Mouse (Mus musculus) midbrain, embryonic 12.5 days (tissue): ENCODE data around the gene Cyp2c29. TPM values are rescaled to one million over a fixed set of nuclear protein-coding genes. Genes with fewer than 3 reads are reported as not detected.
"Not testable (repeated sequence)": the region's sequence is repeated elsewhere in the genome, so short reads cannot be mapped to it uniquely, and the experiment has no call there.

Source experiments
- ATAC-seq: fragments of 200-750 bp; cut with Nextera tagmentation; 2 replicates; pipeline ENCODE4 v1.8.0; 2017; ENCODE audit warnings: low read depth, moderate TSS enrichment, moderate library complexity; ENCODE audit not compliant: low FRiP score
- H3K27ac ChIP-seq: fragments of 300-500 bp; sonication (generic); replicated peaks from 2 replicates; pipeline ENCODE4 v1.5.1; 2016; ENCODE audit warnings: mild to moderate bottlenecking
- H3K27me3 ChIP-seq: fragments of 300-500 bp; sonication (generic); 2 replicates; pipeline ENCODE4 v1.6.1; 2016; ENCODE audit warnings: mild to moderate bottlenecking
- H3K36me3 ChIP-seq: fragments of 300-500 bp; sonication (generic); 2 replicates; pipeline ENCODE4 v1.6.1; 2016
- H3K4me1 ChIP-seq: fragments of 300-500 bp; sonication (generic); 2 replicates; pipeline ENCODE4 v1.6.1; 2016
- H3K4me2 ChIP-seq: fragments of 300-500 bp; sonication (generic); replicated peaks from 2 replicates; pipeline ENCODE4 v1.6.1; 2016; ENCODE audit warnings: mild to moderate bottlenecking, moderate library complexity
- H3K4me3 ChIP-seq: fragments of 300-500 bp; sonication (generic); 2 replicates; pipeline ENCODE4 v1.5.1; 2016; ENCODE audit warnings: mild to moderate bottlenecking
- H3K9ac ChIP-seq: fragments of 300-500 bp; sonication (generic); replicated peaks from 2 replicates; pipeline ENCODE4 v1.6.1; 2016; ENCODE audit warnings: mild to moderate bottlenecking, moderate library complexity
- H3K9me3 ChIP-seq: fragments of 300-500 bp; sonication (generic); 2 replicates; pipeline ENCODE4 v1.6.1; 2016; ENCODE audit warnings: mild to moderate bottlenecking
- WGBS: fragments of 180-500 bp; shearing (Covaris S2); methylation state at CpG from one replicate; pipeline ENCODE4 v1.1.7; 2016; 5-methylcytosine and 5-hydroxymethylcytosine counted together
- polyA plus RNA-seq: library from polyadenylated mRNA; unstranded; fragments of >200 nt; fragmentation: Nextera tagmentation; extraction: Ambion mirVana; gene quantifications from 2 replicates; pipeline ENCODE4 v1.2.1, GENCODE M21; 2016

Gene Cyp2c29
- polyA plus RNA-seq = not detected in 2 replicates

DNA sequence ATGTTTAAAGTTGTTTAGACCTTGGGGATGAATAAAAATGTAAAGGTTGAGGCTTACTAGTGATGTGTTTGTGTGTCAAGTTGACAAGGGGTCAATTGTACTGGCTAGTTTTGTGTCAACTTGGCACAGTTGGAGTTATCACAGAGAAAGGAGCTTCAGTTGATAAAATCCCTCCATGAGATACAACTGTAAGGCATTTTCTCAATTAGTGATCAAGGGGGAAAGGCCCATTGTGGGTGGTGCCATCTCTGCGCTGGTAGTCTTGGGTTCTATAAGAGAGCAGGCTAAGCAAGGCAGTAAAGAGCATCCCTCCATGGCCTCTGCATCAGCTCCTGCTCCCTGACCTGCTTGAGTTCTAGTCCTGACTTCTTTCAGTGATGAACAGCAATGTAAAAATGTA is at the start of gene Cyp2c29:
Gene Cyp2c29 (plus strand): TSS at position 301 of the 400 bp plus-strand sequence.
- H3K27me3 ChIP-seq, ATAC-seq, H3K9ac ChIP-seq, H3K4me3 ChIP-seq, H3K4me1 ChIP-seq, H3K4me2 ChIP-seq, H3K36me3 ChIP-seq, H3K27ac ChIP-seq: not testable (repeated sequence)
- no CpG with 5 or more reads among the region's 1 CpGs for WGBS
- H3K9me3 ChIP-seq = peaks cover 12% of the 10 kb centered on the region; the same call in 1 of the 2 replicates

GRCm38 (mm10) chr19:39267036-39267435 is 2.2 kb upstream of the Cyp2c29 start:
- WGBS = 70% methylated on average over 2 of the region's 2 CpGs
- H3K27ac ChIP-seq, H3K4me1 ChIP-seq, H3K27me3 ChIP-seq, H3K4me3 ChIP-seq, H3K9me3 ChIP-seq, ATAC-seq, H3K36me3 ChIP-seq, H3K9ac ChIP-seq, H3K4me2 ChIP-seq: not testable (repeated sequence)

DNA sequence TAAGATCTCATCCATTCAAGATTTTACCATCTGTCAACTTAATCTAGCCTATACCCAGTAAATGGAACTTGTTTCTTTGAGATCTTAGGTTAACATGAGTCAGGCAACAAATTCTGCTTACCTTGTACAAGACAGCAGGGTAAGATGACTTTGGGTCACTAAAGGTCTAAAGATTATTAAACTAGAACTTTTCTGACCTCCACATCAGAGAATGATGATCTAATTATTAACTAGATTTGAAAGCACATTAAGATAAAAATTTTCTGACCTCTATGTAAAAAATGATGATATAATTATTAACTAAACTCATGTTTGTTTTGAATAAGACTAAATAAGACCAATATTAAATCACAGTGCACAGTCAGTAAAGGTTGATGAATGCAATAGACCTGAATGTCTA is 13.6 kb downstream of the Cyp2c29 start:
- no peak overlapping the region for H3K4me3 ChIP-seq
- H3K4me1 ChIP-seq = no peaks in the 10 kb centered on the region
- H3K27me3 ChIP-seq = no peaks in the 10 kb centered on the region
- peaks cover 9% of the 10 kb centered on the region; the same call in 1 of the 2 replicates for H3K9me3 ChIP-seq
- no peak overlapping the region for H3K27ac ChIP-seq
- H3K4me2 ChIP-seq = no peak overlapping the region
- no peak overlapping the region for H3K9ac ChIP-seq
- no peaks in the 10 kb centered on the region for H3K36me3 ChIP-seq
- ATAC-seq = no peak

- Histone ChIP-seq H3K9me3 (peaks cover 9% of the 10 kb centered on the region; the same call in 1 of the 2 replicates), H3K4me1 (no peaks in the 10 kb centered on the region), H3K4me3 (no peak overlapping the region), H3K27me3 (no peaks in the 10 kb centered on the region), H3K36me3 (no peaks in the 10 kb centered on the region), H3K9ac (no peak overlapping the region), H3K4me2 (no peak overlapping the region), H3K27ac (no peak overlapping the region)
- no peak for ATAC-seq
Measured at GRCm38 (mm10) chr19:39285637-39286036, 16.4 kb downstream of the Cyp2c29 start.

GRCm38 (mm10) chr19:39286825-39287224 is 17.6 kb downstream of the Cyp2c29 start:
- H3K4me1 ChIP-seq = no peaks in the 10 kb centered on the region
- no peak overlapping the region for H3K9ac ChIP-seq
- peaks cover 9% of the 10 kb centered on the region; the same call in 1 of the 2 replicates for H3K9me3 ChIP-seq
- no peak overlapping the region for H3K27ac ChIP-seq
- H3K4me3 ChIP-seq = no peak overlapping the region
- WGBS = 76% methylated on average over 4 of the region's 4 CpGs
- H3K4me2 ChIP-seq = no peak overlapping the region
- H3K36me3 ChIP-seq = no peaks in the 10 kb centered on the region
- ATAC-seq = no peak
- H3K27me3 ChIP-seq = no peaks in the 10 kb centered on the region

DNA sequence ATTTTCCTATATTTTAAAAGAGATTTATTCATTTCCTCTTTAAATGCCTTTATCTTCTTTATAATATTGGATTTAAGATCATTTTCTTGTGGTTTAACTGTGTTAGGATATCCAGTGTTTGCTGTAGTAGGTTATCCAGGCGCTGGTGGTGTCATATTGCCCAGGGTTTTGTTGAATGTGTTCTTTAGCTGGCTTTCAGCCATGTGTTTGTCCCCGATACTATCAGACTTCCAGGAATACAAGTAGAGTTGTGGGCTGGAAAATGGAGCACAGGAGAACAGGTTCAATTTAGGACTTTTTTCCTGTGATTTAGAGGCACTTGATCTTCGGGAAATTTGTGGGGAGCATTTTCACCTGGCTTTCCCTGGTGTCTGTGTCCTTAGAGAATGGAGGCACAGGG is 19.8 kb downstream of the Cyp2c29 start:
- H3K4me1 ChIP-seq = no peaks in the 10 kb centered on the region
- no peak overlapping the region for H3K9ac ChIP-seq
- H3K27me3 ChIP-seq = no peaks in the 10 kb centered on the region
- H3K4me3 ChIP-seq = no peak overlapping the region
- no peak overlapping the region for H3K4me2 ChIP-seq
- H3K9me3 ChIP-seq = peaks cover 9% of the 10 kb centered on the region; the same call in 1 of the 2 replicates
- H3K36me3 ChIP-seq = no peaks in the 10 kb centered on the region
- no peak overlapping the region for H3K27ac ChIP-seq
- no peak for ATAC-seq
- WGBS = 66% methylated on average over 3 of the region's 3 CpGs

Other genes with a start within 250 kb of the Cyp2c29 start
- not detected in 2 replicates for gene Cyp2c65, start 208.4 kb upstream of the Cyp2c29 start, polyA plus RNA-seq
- gene Cyp2c66, start 155.5 kb upstream of the Cyp2c29 start, polyA plus RNA-seq = not detected in 2 replicates
- gene Cyp2c38, start 193.7 kb downstream of the Cyp2c29 start, polyA plus RNA-seq = not detected in 2 replicates
- gene Cyp2c39, start 241.5 kb downstream of the Cyp2c29 start, polyA plus RNA-seq = not detected in 2 replicates